Mouse (Mus musculus): Measurements from ENCODE around the gene 1700001C19Rik. TPM values are rescaled to one million over a fixed set of nuclear protein-coding genes. Genes with fewer than 3 reads are reported as not detected.

1700001C19Rik gene
- polyA plus RNA-seq (2014; fragmentation: Nextera tagmentation; extraction: Ambion mirVana): 0.12 TPM in 1 of 2 replicates, not detected in the other

- Histone ChIP-seq H3K9ac (ENCODE audit: low read length) (peak within 1 kb of the TSS; percentile 43; the same call in 1 of the 2 replicates), H3K4me1 (ENCODE audit: control insufficient read depth, insufficient read depth, low read length) (peaks cover 15% of the 10 kb centered on the region), H3K27ac (replicated peaks; ENCODE audit: low read depth, low read length) (no peak within 1 kb of the TSS), H3K36me3 (ENCODE audit: control insufficient read depth, insufficient read depth, low read length) (no peaks in the 10 kb centered on the region), H3K4me2 (ENCODE audit: low read depth, severe bottlenecking) (peak within 1 kb of the TSS; percentile 66), H3K4me3 (ENCODE audit: low read depth, low read length) (peak within 1 kb of the TSS; percentile 26), H3K9me3 (ENCODE audit: control insufficient read depth, low read length) (no peaks in the 10 kb centered on the region), H3K27me3 (ENCODE audit: control insufficient read depth, insufficient read depth, low read length) (peaks cover 31% of the 10 kb centered on the region)
- ATAC-seq (ENCODE audit: insufficient number of reproducible peaks, low FRiP score, low TSS enrichment, low read depth) (no peak), DNase-seq (ENCODE audit: low spot score) (no peak)
- WGBS: 1% methylated on average over 24 of the region's 25 CpGs
Measured at GRCm38 (mm10) chr17:47436907-47437547, at the start of gene 1700001C19Rik. Gene 1700001C19Rik (minus strand): TSS chr17:47437376.

DNA sequence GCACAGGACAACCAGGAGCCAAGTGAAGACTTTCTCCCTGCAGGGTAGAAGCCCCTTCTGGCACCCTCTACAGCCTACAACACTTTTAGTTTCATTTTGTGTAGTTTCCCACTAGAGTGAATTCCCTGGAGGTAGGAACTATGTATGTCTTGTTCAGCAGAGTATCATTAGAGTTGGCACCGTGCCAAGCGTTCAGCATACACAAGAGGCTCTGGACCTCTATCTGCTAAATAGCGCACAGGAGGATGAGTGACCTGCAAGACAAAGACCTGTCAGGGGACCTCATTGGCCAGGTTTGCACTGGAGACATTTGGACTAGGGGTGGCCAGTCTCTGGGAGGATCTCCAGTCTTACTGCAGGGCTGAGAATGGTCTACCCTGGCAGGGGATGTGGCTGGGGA is 48.6 kb upstream of the 1700001C19Rik start:
- Histone ChIP-seq H3K27me3 (ENCODE audit: control insufficient read depth, insufficient read depth, low read length) (no peaks in the 10 kb centered on the region), H3K4me2 (ENCODE audit: low read depth, severe bottlenecking) (no peak overlapping the region), H3K27ac (replicated peaks; ENCODE audit: low read depth, low read length) (no peak overlapping the region), H3K4me1 (ENCODE audit: control insufficient read depth, insufficient read depth, low read length) (peaks cover 7% of the 10 kb centered on the region; the same call in 1 of the 2 replicates), H3K36me3 (ENCODE audit: control insufficient read depth, insufficient read depth, low read length) (peaks cover 8% of the 10 kb centered on the region; the same call in 1 of the 2 replicates), H3K9me3 (ENCODE audit: control insufficient read depth, low read length) (no peaks in the 10 kb centered on the region), H3K9ac (ENCODE audit: low read length) (no peak overlapping the region), H3K4me3 (ENCODE audit: low read depth, low read length) (no peak overlapping the region)
- 91% methylated on average over 3 of the region's 3 CpGs for WGBS
- ATAC-seq (ENCODE audit: insufficient number of reproducible peaks, low FRiP score, low TSS enrichment, low read depth) (no peak), DNase-seq (ENCODE audit: low spot score) (no peak)

DNA sequence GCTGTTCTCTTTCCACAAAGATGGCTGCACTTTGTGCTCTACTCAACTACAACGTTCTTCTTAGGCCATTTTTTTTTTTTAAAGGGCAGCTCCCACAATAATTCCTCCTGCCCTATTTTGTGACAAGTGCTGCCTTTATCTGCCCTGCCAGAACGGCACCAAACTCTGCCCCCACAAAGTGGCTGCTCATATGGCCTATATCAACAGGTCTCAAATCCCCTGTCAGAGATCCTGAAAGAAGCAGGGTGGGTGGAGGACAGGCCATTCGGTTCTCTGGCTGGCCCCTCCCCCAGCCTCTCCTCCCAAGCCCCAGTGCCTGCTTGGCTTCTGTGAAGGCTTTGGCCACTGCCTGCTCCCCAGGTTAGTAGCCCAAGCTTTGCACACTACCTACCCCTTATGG is 47.8 kb upstream of the 1700001C19Rik start:
- no peak for DNase-seq (ENCODE audit: low spot score)
- Histone ChIP-seq H3K27me3 (ENCODE audit: control insufficient read depth, insufficient read depth, low read length) (no peaks in the 10 kb centered on the region), H3K9me3 (ENCODE audit: control insufficient read depth, low read length) (no peaks in the 10 kb centered on the region), H3K4me3 (ENCODE audit: low read depth, low read length) (no peak overlapping the region), H3K27ac (replicated peaks; ENCODE audit: low read depth, low read length) (0 out of 2 replicates have a peak overlapping the region, but pooled peaks have one; percentile 14), H3K4me2 (ENCODE audit: low read depth, severe bottlenecking) (no peak overlapping the region), H3K9ac (ENCODE audit: low read length) (no peak overlapping the region; the same call in 1 of the 2 replicates), H3K36me3 (ENCODE audit: control insufficient read depth, insufficient read depth, low read length) (peaks cover 8% of the 10 kb centered on the region; the same call in 1 of the 2 replicates), H3K4me1 (ENCODE audit: control insufficient read depth, insufficient read depth, low read length) (peaks cover 7% of the 10 kb centered on the region; the same call in 1 of the 2 replicates)
- 7% methylated on average over 3 of the region's 3 CpGs for WGBS
- ATAC-seq (ENCODE audit: insufficient number of reproducible peaks, low FRiP score, low TSS enrichment, low read depth): no peak

DNA sequence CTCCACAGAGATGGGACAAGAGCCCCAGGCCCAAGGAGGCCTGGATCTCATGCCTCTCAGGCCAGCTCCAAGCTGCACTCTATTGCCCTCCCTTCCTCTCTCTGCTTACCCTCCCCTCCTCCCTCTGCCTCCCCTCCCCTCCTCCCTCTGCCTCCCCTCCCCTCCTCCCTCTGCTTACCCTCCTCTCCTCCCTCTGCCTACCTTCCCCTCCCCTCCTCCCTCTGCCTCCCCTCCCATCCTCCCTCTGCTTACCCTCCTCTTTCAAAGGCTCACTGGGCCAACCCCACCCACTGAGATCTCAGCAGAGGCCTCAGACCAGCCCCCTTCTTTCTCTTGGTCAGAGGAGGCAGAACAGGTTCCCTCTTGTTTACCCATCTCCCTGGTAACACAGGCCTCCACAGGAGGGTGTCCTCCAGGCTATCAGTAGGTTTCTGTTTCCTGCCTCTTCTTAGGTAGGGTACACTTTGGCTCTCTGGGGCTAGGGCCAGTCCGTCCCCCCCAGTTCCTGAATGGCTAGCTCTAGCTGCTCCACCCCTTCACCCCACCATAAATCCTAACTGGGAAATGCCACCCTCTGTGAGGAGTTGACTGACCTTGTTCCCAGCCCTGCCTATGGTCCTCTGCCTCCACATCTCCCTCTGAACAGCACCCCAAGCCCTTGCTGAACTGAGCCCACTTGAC is 47.2 kb upstream of the 1700001C19Rik start:
- DNase-seq (ENCODE audit: low spot score): no peak
- WGBS: 10% methylated on average over 1 of the region's 1 CpGs
- no peaks in the 10 kb centered on the region for H3K27me3 ChIP-seq (ENCODE audit: control insufficient read depth, insufficient read depth, low read length)
- H3K4me1 ChIP-seq (ENCODE audit: control insufficient read depth, insufficient read depth, low read length): peaks cover 7% of the 10 kb centered on the region; the same call in 1 of the 2 replicates
- no peak overlapping the region for H3K4me2 ChIP-seq (ENCODE audit: low read depth, severe bottlenecking)
- H3K27ac ChIP-seq (replicated peaks; ENCODE audit: low read depth, low read length): 0 out of 2 replicates have a peak overlapping the region, but pooled peaks have one; percentile 14
- no peak overlapping the region; the same call in 1 of the 2 replicates for H3K9ac ChIP-seq (ENCODE audit: low read length)
- no peak overlapping the region for H3K4me3 ChIP-seq (ENCODE audit: low read depth, low read length)
- H3K9me3 ChIP-seq (ENCODE audit: control insufficient read depth, low read length): no peaks in the 10 kb centered on the region
- ATAC-seq (ENCODE audit: insufficient number of reproducible peaks, low FRiP score, low TSS enrichment, low read depth): peak; percentile 46; the same call in 1 of the 2 replicates
- peaks cover 8% of the 10 kb centered on the region; the same call in 1 of the 2 replicates for H3K36me3 ChIP-seq (ENCODE audit: control insufficient read depth, insufficient read depth, low read length)

DNA sequence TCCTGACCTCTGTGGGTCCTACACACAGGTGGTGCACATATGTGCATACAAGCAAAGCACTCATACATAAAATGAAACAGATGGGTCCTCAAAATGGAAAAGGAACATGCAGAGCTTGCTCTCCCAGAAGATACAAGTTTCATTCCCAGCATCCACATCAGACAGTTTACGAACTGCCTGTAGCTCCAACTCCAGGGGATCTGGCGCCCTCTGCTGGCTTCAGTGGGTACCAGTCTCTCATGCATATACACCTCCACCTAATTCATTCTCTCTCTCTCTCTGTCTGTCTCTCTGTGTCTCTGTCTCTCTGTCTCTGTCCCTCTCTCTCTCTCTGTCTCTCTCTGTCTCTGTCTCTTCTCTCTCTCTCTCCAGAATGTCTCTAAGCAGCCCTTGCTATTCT is 45.2 kb upstream of the 1700001C19Rik start:
- Histone ChIP-seq H3K9me3 (ENCODE audit: control insufficient read depth, low read length) (no peaks in the 10 kb centered on the region), H3K4me3 (ENCODE audit: low read depth, low read length) (no peak overlapping the region), H3K27me3 (ENCODE audit: control insufficient read depth, insufficient read depth, low read length) (no peaks in the 10 kb centered on the region), H3K4me2 (ENCODE audit: low read depth, severe bottlenecking) (no peak overlapping the region), H3K9ac (ENCODE audit: low read length) (no peak overlapping the region), H3K36me3 (ENCODE audit: control insufficient read depth, insufficient read depth, low read length) (no peaks in the 10 kb centered on the region), H3K27ac (replicated peaks; ENCODE audit: low read depth, low read length) (no peak overlapping the region), H3K4me1 (ENCODE audit: control insufficient read depth, insufficient read depth, low read length) (peaks cover 7% of the 10 kb centered on the region; the same call in 1 of the 2 replicates)
- 40% methylated on average over 2 of the region's 2 CpGs for WGBS
- DNase-seq (ENCODE audit: low spot score) (peak; percentile 82), ATAC-seq (ENCODE audit: insufficient number of reproducible peaks, low FRiP score, low TSS enrichment, low read depth) (no peak)

- ATAC-seq (ENCODE audit: insufficient number of reproducible peaks, low FRiP score, low TSS enrichment, low read depth): no peak
Measured at GRCm38 (mm10) chr17:47479887-47480286, 42.7 kb upstream of the 1700001C19Rik start.

GRCm38 (mm10) chr17:47475714-47476113 is 38.5 kb upstream of the 1700001C19Rik start:
- H3K9ac ChIP-seq (ENCODE audit: low read length): no peak overlapping the region
- DNase-seq (ENCODE audit: low spot score) (no peak), ATAC-seq (ENCODE audit: insufficient number of reproducible peaks, low FRiP score, low TSS enrichment, low read depth) (no peak)
- no peaks in the 10 kb centered on the region for H3K36me3 ChIP-seq (ENCODE audit: control insufficient read depth, insufficient read depth, low read length)
- no peaks in the 10 kb centered on the region for H3K27me3 ChIP-seq (ENCODE audit: control insufficient read depth, insufficient read depth, low read length)
- no peaks in the 10 kb centered on the region for H3K9me3 ChIP-seq (ENCODE audit: control insufficient read depth, low read length)
- H3K4me1 ChIP-seq (ENCODE audit: control insufficient read depth, insufficient read depth, low read length): no peaks in the 10 kb centered on the region
- no peak overlapping the region for H3K4me3 ChIP-seq (ENCODE audit: low read depth, low read length)
- H3K4me2 ChIP-seq (ENCODE audit: low read depth, severe bottlenecking): no peak overlapping the region
- 62% methylated on average over 3 of the region's 3 CpGs for WGBS
- no peak overlapping the region for H3K27ac ChIP-seq (replicated peaks; ENCODE audit: low read depth, low read length)

More at GRCm38 (mm10) chr17:47479887-47480286, 42.7 kb upstream of the 1700001C19Rik start:
- Histone ChIP-seq H3K27ac (replicated peaks; ENCODE audit: low read depth, low read length) (no peak overlapping the region), H3K9me3 (ENCODE audit: control insufficient read depth, low read length) (no peaks in the 10 kb centered on the region), H3K4me3 (ENCODE audit: low read depth, low read length) (no peak overlapping the region), H3K4me1 (ENCODE audit: control insufficient read depth, insufficient read depth, low read length) (peaks cover 4% of the 10 kb centered on the region; the same call in 1 of the 2 replicates), H3K36me3 (ENCODE audit: control insufficient read depth, insufficient read depth, low read length) (no peaks in the 10 kb centered on the region), H3K4me2 (ENCODE audit: low read depth, severe bottlenecking) (no peak overlapping the region), H3K27me3 (ENCODE audit: control insufficient read depth, insufficient read depth, low read length) (no peaks in the 10 kb centered on the region), H3K9ac (ENCODE audit: low read length) (no peak overlapping the region)
- WGBS: 61% methylated on average over 3 of the region's 3 CpGs
- no peak for DNase-seq (ENCODE audit: low spot score)

DNA sequence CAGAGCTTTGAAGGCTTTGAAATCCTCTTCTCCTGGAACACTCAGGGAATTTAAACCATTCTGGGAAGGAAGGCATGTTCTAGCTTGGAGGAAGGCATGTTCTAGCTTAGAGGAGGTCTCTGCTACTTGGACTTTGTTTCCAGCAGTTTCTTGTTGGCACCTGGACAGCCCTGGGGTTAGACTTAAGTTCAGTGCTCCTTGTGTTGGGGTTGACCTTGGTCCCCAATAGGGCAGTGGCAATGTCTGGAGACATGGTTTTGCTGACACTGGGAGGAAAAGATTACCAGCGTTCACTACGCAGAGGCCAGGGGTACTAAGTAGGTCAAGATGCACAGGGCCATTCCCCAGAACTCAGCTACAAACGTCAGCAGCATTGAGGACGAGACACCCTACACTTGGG is 38.0 kb upstream of the 1700001C19Rik start:
- WGBS: 89% methylated on average over 4 of the region's 4 CpGs
- Histone ChIP-seq H3K4me1 (ENCODE audit: control insufficient read depth, insufficient read depth, low read length) (no peaks in the 10 kb centered on the region), H3K9me3 (ENCODE audit: control insufficient read depth, low read length) (no peaks in the 10 kb centered on the region), H3K27me3 (ENCODE audit: control insufficient read depth, insufficient read depth, low read length) (no peaks in the 10 kb centered on the region), H3K36me3 (ENCODE audit: control insufficient read depth, insufficient read depth, low read length) (no peaks in the 10 kb centered on the region), H3K4me2 (ENCODE audit: low read depth, severe bottlenecking) (no peak overlapping the region), H3K27ac (replicated peaks; ENCODE audit: low read depth, low read length) (no peak overlapping the region), H3K4me3 (ENCODE audit: low read depth, low read length) (no peak overlapping the region), H3K9ac (ENCODE audit: low read length) (no peak overlapping the region)
- ATAC-seq (ENCODE audit: insufficient number of reproducible peaks, low FRiP score, low TSS enrichment, low read depth) (no peak), DNase-seq (ENCODE audit: low spot score) (no peak)

Measured in limb, embryonic 11.5 days (tissue).